Mouse (Mus musculus): ENCODE measurements at regions not wholly inside any gene's neighbourhood (a gene's known extent, or its start where the extent isn't known, plus 50 kb on each side); places are given as distances from the start of the nearest gene placed in this dataset.

DNA sequence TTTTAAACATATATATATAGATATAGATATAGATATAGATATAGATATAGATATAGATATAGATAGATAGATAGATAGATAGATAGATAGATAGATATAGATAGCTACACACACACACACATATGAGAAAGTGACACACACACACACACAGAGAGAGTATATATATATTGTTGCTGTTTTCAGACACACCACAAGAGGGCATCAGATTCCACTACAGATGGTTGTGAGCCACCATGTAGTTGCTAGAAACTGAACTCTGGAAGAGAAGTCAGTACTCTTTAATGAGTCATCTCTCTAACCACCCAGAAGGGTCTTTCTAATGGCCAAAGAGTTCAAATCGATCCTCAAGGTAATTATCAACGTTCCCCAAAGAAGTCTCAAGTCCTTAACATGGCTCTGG lies 205.8 kb downstream of the Ttc8 start:
- TF ChIP-seq CTCF (IDR thresholded peaks at IDR 0.05; ENCODE audit: low read depth): no peak
- TF ChIP-seq EP300 (IDR thresholded peaks at IDR 0.05; ENCODE audit: low read depth): no peak

Measured in liver, postnatal 0 days (tissue).